Mouse (Mus musculus): ENCODE results near the gene Fam193b. TPM values are rescaled to one million over a fixed set of nuclear protein-coding genes. Genes with fewer than 3 reads are reported as not detected.
A peak's percentile ranks its signal among the peaks of the same experiment; 100 is the strongest.

The Fam193b gene
- polyA plus RNA-seq, 1 experiment from 2014 or later: 41.1 TPM

DNA sequence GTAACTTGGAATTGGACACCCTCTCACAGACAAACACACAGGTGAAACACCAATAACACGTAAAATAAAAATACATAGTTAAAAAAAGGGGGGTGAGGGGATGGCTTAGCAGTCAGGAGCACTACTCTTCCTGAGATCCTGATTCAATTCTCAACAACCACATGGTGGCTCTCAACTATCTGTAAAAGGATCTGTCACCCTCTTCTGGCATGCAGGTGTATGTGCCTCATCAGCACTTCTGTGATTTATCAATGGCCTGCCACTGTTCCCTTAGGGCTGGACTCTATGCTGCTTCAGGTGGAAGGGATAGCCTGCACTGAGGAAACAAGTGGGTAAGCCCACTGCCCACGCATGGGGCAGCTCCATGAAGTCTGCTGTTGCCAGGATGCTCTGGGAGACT, 30.0 kb downstream of the Fam193b start:
- no peak overlapping the region for H3K4me3 ChIP-seq (ENCODE audit: low read length)

DNA sequence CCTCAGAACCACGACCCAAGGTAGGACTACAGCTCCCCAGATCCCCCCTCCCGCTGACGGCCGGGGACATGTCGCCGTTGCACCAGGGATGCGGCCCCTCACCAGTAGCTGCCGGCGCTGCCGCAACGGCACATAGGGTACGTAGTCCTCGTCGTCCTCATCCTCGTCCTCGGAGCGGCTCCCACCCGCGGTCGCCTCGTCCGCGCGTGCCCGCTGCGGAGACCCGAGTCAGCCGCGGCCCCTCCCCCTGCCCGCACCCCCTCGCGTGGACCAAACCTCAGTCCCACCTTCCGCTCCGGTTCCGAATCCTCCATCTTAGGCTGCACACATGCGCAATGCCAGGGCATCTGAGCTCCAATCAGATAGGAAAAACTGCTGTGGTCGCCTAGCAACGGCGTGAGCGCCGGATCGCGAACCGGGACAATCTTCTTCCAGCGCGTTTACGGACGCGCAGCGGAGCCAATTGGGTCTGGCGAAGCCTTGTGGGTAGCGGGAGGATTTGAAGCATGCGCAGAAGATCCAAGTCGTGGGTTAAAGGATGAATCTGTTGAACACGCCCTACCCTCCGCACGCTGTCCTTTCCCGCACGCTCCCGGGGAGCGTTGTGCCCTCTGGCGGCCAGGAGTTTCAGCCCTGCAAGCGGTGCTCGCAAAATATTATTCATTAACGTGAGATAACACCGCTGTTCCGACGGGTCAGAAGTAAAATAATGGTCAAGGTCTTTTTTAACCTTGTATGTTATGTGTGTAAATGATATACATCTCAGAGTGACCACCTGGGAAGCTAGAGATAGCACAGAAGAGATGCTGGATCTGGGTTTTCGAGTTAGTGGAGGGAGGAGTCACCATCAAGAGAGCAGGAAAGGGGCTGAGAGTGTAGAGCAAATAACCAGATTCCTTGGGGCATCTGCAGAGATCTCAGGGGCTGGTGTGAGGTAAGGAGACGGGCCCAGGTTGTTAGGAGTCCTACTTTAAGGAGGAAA, 34.4 kb downstream of the Fam193b start, which contains the start of gene Ddx41:
TSS of gene Ddx41 (minus strand) at position 465 of the 982 bp plus-strand sequence.
- Histone ChIP-seq H3K27me3 (replicated peaks; ENCODE audit: control insufficient read depth, insufficient read depth, low read length) (no peaks in the 10 kb centered on the region), H3K4me2 (ENCODE audit: low read length) (peak within 1 kb of the TSS; percentile 83), H3K4me1 (ENCODE audit: control insufficient read depth, insufficient read depth, low read depth, low read length) (peaks cover 10% of the 10 kb centered on the region), H3K27ac (ENCODE audit: low read depth, low read length) (peak within 1 kb of the TSS; percentile 82), H3K9ac (ENCODE audit: low read depth, low read length) (peak within 1 kb of the TSS; percentile 86), H3K4me3 (ENCODE audit: low read length) (peak within 1 kb of the TSS; percentile 86), H3K9me3 (ENCODE audit: control insufficient read depth, low read length) (no peaks in the 10 kb centered on the region), H3K36me3 (ENCODE audit: control insufficient read depth, insufficient read depth, low read length) (peaks cover 46% of the 10 kb centered on the region)
- WGBS: under 1% methylated on average over 70 of the region's 70 CpGs
- peak; percentile 98 for ATAC-seq

More for the DNA sequence above, 30.0 kb downstream of the Fam193b start:
- Histone ChIP-seq H3K9me3 (ENCODE audit: control insufficient read depth, low read length) (no peaks in the 10 kb centered on the region), H3K27ac (ENCODE audit: low read depth, low read length) (no peak overlapping the region), H3K9ac (ENCODE audit: low read depth, low read length) (no peak overlapping the region), H3K4me2 (ENCODE audit: low read length) (no peak overlapping the region), H3K4me1 (ENCODE audit: control insufficient read depth, insufficient read depth, low read depth, low read length) (no peaks in the 10 kb centered on the region; the same call in 1 of the 2 replicates), H3K36me3 (ENCODE audit: control insufficient read depth, insufficient read depth, low read length) (peaks cover 55% of the 10 kb centered on the region), H3K27me3 (replicated peaks; ENCODE audit: control insufficient read depth, insufficient read depth, low read length) (no peaks in the 10 kb centered on the region)
- no peak for ATAC-seq
- WGBS: 92% methylated on average over 2 of the region's 2 CpGs

DNA sequence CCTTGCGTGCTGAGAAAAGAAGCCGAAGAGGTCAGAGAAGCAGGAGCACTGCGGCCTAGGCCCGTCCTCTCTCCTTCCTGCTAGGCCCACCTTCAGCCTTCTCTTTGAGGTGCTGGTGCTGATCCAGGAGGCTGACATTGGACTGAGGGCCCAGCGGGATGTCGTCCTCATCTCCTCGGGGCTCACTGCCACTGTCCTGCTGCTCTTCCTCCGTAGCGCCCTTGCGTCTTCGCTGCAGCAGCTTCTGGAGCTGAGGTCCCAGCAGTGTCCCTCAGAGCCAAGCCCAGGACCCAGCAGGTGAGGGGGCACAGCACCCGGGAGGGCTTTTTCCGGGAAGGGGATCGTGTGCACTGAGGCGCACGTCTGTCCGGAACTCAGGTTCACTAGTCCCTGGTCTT, 35.1 kb downstream of the Fam193b start:
- 19% methylated on average over 16 of the region's 17 CpGs for WGBS
- Histone ChIP-seq H3K36me3 (ENCODE audit: control insufficient read depth, insufficient read depth, low read length) (peaks cover 42% of the 10 kb centered on the region), H3K4me3 (ENCODE audit: low read length) (peak overlapping the region; percentile 86)

DNA sequence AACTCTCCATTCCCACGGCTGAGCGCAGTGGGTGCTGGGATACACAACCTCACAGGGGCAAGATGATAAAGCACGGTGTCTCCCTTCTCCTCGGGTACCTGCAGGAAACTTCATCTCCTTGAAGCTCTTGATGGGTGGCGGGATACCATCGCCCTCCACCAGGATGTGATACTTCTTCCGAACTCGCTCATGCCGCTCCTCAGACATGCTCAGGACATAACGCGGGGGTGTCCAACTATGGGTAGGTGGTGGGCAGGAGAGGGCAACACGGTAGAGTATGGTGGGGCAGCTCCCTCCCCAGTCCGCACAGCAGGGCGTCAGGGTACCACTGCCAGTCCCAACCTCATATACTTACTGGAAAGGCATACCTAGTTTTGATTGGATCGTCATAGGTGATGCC, 35.7 kb downstream of the Fam193b start:
- Histone ChIP-seq H3K4me1 (ENCODE audit: control insufficient read depth, insufficient read depth, low read depth, low read length) (peaks cover 10% of the 10 kb centered on the region), H3K9ac (ENCODE audit: low read depth, low read length) (peak overlapping the region; percentile 86), H3K27me3 (replicated peaks; ENCODE audit: control insufficient read depth, insufficient read depth, low read length) (no peaks in the 10 kb centered on the region), H3K36me3 (ENCODE audit: control insufficient read depth, insufficient read depth, low read length) (peaks cover 42% of the 10 kb centered on the region), H3K9me3 (ENCODE audit: control insufficient read depth, low read length) (no peaks in the 10 kb centered on the region), H3K27ac (ENCODE audit: low read depth, low read length) (no peak overlapping the region), H3K4me3 (ENCODE audit: low read length) (peak overlapping the region; percentile 86), H3K4me2 (ENCODE audit: low read length) (peak overlapping the region; percentile 83)
- no peak for ATAC-seq
- whole genome bisulfite sequencing: 93% methylated on average over 15 of the region's 15 CpGs

More for the DNA sequence above, 35.1 kb downstream of the Fam193b start:
- no peak for ATAC-seq
- H3K4me1 ChIP-seq (ENCODE audit: control insufficient read depth, insufficient read depth, low read depth, low read length): peaks cover 10% of the 10 kb centered on the region
- H3K27me3 ChIP-seq (replicated peaks; ENCODE audit: control insufficient read depth, insufficient read depth, low read length): no peaks in the 10 kb centered on the region
- H3K4me2 ChIP-seq (ENCODE audit: low read length): peak overlapping the region; percentile 83
- H3K9me3 ChIP-seq (ENCODE audit: control insufficient read depth, low read length): no peaks in the 10 kb centered on the region
- H3K27ac ChIP-seq (ENCODE audit: low read depth, low read length): peak overlapping the region; percentile 82
- peak overlapping the region; percentile 86 for H3K9ac ChIP-seq (ENCODE audit: low read depth, low read length)

DNA sequence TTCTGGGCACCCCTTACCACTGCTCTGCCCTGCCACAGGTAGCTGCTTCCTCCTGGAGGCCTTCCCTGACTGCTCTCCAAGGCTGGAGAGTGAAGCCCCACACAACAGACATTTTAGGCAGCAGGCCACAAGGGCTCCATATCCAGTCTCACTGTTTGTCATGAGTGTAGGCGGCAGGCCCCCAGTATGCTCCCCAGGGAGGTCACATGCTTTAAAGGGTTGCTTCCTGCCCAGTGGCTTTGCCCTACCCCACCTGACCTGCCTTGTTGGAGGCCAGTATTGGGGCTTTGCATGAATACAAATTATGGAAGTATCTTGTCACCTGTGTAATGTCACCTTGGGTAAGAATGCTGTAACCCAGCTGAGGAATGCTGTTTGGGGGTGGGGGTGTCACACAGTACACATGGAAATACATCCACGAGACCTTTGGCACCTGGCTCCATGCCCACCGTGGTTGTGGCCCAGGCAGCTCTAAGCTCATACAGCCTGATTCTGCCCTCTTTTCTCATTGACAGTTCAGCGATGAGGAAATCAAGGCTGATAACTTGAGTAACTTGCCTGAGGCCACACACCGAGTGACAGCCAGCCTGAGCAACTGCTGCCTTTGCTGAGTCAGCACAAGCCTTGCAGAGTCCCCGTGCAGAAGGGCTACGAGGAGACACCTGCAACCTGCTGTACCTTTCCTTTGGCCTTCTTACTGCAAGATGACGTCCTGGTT, 41.6 kb downstream of the Fam193b start, which contains the start of gene Dok3:
TSS of gene Dok3 (minus strand) at position 99 of the 718 bp plus-strand sequence.
- peaks cover 32% of the 10 kb centered on the region for H3K36me3 ChIP-seq (ENCODE audit: control insufficient read depth, insufficient read depth, low read length)
- no peaks in the 10 kb centered on the region for H3K9me3 ChIP-seq (ENCODE audit: control insufficient read depth, low read length)
- no peak within 1 kb of the TSS for H3K4me3 ChIP-seq (ENCODE audit: low read length)
- ATAC-seq: no peak
- H3K27me3 ChIP-seq (replicated peaks; ENCODE audit: control insufficient read depth, insufficient read depth, low read length): no peaks in the 10 kb centered on the region
- no peak within 1 kb of the TSS for H3K27ac ChIP-seq (ENCODE audit: low read depth, low read length)
- H3K9ac ChIP-seq (ENCODE audit: low read depth, low read length): no peak within 1 kb of the TSS
- no peaks in the 10 kb centered on the region for H3K4me1 ChIP-seq (ENCODE audit: control insufficient read depth, insufficient read depth, low read depth, low read length)
- no peak within 1 kb of the TSS for H3K4me2 ChIP-seq (ENCODE audit: low read length)
- 85% methylated on average over 8 of the region's 8 CpGs for WGBS

DNA sequence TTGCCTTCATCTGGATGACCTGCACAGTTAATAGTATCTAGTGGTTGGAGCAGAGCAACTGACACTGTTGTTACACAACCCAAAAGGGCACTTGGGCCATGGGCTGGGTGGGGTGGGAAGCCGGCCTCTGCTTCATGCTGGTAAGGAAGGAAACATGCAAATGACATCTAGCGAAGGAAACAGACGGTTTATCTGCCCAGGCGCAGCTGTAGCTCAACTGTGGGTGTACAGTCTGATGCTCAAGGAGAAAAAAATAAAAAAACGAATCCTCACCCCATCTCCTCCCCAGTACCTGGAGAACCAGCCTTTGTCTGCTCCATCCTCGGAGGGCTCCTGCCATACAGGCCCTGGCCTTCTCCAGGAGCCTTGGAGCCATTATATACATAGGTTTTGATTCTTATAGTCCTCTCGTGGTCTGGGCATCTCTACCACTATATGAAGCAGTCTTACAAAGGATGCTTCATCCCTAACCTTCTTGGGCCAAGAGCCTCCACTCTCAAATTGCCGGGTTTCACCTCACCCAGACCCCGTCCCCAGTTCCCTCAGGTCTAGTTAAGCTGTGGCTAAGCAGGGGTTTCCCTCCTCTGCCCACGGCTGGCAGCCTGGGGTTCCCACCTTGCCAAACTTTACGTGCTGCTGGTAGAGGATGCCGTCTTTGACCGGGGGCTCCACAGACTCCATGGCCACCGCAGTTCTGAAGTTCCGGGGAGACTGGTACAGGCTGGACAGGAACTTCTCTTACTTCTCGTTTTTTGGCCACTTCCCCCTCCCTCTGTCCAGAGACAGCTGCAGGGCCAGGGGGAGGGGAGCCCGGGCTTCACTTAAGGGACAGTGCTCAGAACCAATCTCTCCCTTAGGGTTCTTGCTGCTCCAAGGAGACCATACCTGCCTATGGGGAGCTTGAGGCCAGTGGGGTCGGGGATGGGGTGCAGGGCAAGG, 42.8 kb downstream of the Fam193b start:
- peaks cover 21% of the 10 kb centered on the region for H3K36me3 ChIP-seq (ENCODE audit: control insufficient read depth, insufficient read depth, low read length)
- WGBS: 86% methylated on average over 18 of the region's 18 CpGs
- no peak for ATAC-seq

DNA sequence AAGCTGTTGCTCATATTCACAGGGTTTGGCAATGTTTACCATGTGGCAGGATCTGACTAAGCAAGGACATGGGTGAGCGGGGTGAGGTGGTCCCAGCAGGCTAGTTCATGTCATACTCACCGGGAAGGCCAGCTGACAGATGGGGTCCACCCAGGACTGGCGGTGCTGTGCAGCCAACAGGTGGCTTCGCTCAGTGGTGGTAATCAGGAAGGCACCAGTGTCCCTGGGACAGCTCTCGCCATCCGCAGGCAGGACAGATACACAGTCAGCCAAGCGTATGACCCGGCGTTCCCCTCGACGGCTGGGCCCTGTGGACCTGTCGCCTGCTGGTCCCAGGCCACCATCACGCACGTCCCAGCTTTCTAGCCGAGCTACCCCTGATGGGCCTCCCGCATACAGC, 43.7 kb downstream of the Fam193b start:
- H3K27ac ChIP-seq (ENCODE audit: low read depth, low read length): no peak overlapping the region
- H3K9ac ChIP-seq (ENCODE audit: low read depth, low read length): no peak overlapping the region
- H3K27me3 ChIP-seq (replicated peaks; ENCODE audit: control insufficient read depth, insufficient read depth, low read length): no peaks in the 10 kb centered on the region
- H3K4me1 ChIP-seq (ENCODE audit: control insufficient read depth, insufficient read depth, low read depth, low read length): no peaks in the 10 kb centered on the region
- ATAC-seq: no peak
- WGBS: 63% methylated on average over 16 of the region's 16 CpGs
- no peak overlapping the region for H3K4me3 ChIP-seq (ENCODE audit: low read length)
- H3K4me2 ChIP-seq (ENCODE audit: low read length): no peak overlapping the region
- H3K36me3 ChIP-seq (ENCODE audit: control insufficient read depth, insufficient read depth, low read length): peaks cover 15% of the 10 kb centered on the region
- H3K9me3 ChIP-seq (ENCODE audit: control insufficient read depth, low read length): no peaks in the 10 kb centered on the region

More for the DNA sequence above, 42.8 kb downstream of the Fam193b start:
- Histone ChIP-seq H3K9me3 (ENCODE audit: control insufficient read depth, low read length) (no peaks in the 10 kb centered on the region), H3K4me2 (ENCODE audit: low read length) (no peak overlapping the region), H3K4me3 (ENCODE audit: low read length) (no peak overlapping the region), H3K27ac (ENCODE audit: low read depth, low read length) (no peak overlapping the region), H3K9ac (ENCODE audit: low read depth, low read length) (no peak overlapping the region), H3K4me1 (ENCODE audit: control insufficient read depth, insufficient read depth, low read depth, low read length) (no peaks in the 10 kb centered on the region), H3K27me3 (replicated peaks; ENCODE audit: control insufficient read depth, insufficient read depth, low read length) (no peaks in the 10 kb centered on the region)

DNA sequence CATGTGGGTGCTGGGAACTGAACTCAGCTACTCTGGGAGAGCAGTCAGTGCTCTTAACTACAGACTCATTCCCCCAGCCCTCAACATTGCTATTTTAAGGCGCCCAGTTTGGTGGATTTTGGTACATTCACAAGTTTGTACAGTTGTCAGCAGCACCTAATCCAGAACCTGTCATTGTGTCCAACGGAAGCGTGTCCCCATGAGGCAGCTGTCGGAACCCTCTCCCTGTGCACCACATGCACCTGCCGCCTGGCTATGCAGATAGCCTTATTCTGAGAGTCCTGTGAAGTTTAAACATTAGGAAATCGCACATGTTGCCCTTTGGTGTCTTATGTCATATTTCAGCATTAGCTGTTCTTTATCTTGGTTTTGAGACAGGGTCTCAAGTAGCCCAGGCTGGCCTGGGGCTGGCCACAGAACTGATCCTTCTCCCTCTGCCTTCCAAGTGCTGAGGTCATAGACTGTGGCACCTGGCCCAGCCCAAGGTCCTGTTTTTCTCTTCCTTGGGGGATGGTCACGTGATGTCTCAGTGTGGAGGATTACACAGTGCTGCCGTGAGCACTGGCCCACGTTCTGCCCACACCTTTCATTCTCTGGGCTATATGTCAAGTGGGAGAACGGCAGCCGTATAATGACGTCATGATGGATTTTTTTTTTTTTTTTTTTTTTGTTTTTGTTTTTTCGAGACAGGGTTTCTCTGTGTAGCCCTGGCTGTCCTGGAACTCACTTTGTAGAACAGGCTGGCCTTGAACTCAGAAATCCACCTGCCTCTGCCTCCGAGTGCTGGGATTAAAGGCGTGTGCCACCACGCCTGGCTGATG, 45.0 kb downstream of the Fam193b start:
- WGBS: 83% methylated on average over 16 of the region's 16 CpGs
- no peak overlapping the region for H3K4me2 ChIP-seq (ENCODE audit: low read length)
- no peaks in the 10 kb centered on the region for H3K4me1 ChIP-seq (ENCODE audit: control insufficient read depth, insufficient read depth, low read depth, low read length)
- no peaks in the 10 kb centered on the region for H3K9me3 ChIP-seq (ENCODE audit: control insufficient read depth, low read length)
- no peaks in the 10 kb centered on the region for H3K27me3 ChIP-seq (replicated peaks; ENCODE audit: control insufficient read depth, insufficient read depth, low read length)
- peaks cover 7% of the 10 kb centered on the region; the same call in 1 of the 2 replicates for H3K36me3 ChIP-seq (ENCODE audit: control insufficient read depth, insufficient read depth, low read length)
- no peak overlapping the region for H3K9ac ChIP-seq (ENCODE audit: low read depth, low read length)
- no peak overlapping the region for H3K4me3 ChIP-seq (ENCODE audit: low read length)
- no peak for ATAC-seq
- no peak overlapping the region for H3K27ac ChIP-seq (ENCODE audit: low read depth, low read length)
